Mouse (Mus musculus): ENCODE data around the gene Ankrd50. TPM values are rescaled to one million over a fixed set of nuclear protein-coding genes. Genes with fewer than 3 reads are reported as not detected.

The Ankrd50 gene
- polyA plus RNA-seq, 1 experiment from 2014 or later, result 65.5 TPM

DNA sequence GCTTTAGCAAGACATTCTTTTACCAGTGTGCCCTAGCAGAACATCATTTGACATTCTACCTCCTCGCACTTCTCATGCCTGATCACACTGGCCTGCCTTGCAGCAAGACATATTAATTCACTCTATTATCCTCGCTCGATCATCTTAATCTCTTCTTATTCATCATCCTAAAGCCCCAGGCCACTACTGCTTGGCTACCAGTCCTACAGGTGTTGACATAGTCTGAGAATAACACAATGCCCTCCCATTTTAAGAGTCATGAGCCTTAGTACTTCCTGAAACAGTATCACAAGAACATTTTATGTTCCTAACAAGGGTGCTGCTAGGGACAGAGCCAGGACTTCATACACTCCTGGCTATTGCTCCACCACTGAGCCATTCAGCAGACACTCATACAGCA, 48.0 kb downstream of the Ankrd50 start:
- in situ Hi-C loops (cut with MboI; ENCODE audit: low pct_unique_long_range_greater_than_20kb), result loop anchor here (25.0 kb wide), 1 partner anchor 1974 kb away; no protein-coding TSS in a partner anchor
- TF ChIP-seq CTCF (IDR thresholded peaks at IDR 0.05), result no peak
- DNase-seq (ENCODE audit: low read depth, low spot score) (no peak), ATAC-seq (no peak)
- no peaks in the 10 kb centered on the region for H3K27me3 ChIP-seq
- POLR2A ChIA-PET, result no interaction called here
- CTCF ChIA-PET, result interaction anchor here (0.9 kb wide), 1 partner anchor 25 kb away, joined by 3 read pairs; no protein-coding TSS in a partner anchor

DNA sequence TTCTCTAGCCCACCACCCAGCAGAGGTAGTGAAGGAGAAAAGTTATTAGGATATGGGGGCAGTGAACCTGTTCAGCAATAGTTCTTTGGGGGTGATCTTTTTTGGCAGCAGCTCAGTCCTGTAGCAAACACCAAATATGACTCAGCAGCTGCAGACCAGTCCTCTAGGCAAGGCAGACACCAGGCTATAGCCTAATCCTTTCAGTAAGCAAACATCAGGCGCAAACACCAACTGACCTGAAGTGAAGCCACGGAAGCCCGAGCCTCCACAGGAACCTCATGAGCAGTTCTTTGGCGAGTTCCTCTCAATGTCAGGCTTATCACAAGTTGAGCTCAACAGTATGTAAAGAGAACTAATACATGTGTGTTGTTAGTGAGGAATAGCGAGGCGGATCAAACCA, 48.8 kb downstream of the Ankrd50 start:
- ChIA-PET CTCF (no interaction called here), POLR2A (no interaction called here)
- no peak for TF ChIP-seq CTCF (IDR thresholded peaks at IDR 0.05)
- ATAC-seq, result no peak
- no peak for DNase-seq (ENCODE audit: low read depth, low spot score)
- no peaks in the 10 kb centered on the region for H3K27me3 ChIP-seq
- in situ Hi-C loops (cut with MboI; ENCODE audit: low pct_unique_long_range_greater_than_20kb), result loop anchor here (25.0 kb wide), 1 partner anchor 1974 kb away; no protein-coding TSS in a partner anchor

DNA sequence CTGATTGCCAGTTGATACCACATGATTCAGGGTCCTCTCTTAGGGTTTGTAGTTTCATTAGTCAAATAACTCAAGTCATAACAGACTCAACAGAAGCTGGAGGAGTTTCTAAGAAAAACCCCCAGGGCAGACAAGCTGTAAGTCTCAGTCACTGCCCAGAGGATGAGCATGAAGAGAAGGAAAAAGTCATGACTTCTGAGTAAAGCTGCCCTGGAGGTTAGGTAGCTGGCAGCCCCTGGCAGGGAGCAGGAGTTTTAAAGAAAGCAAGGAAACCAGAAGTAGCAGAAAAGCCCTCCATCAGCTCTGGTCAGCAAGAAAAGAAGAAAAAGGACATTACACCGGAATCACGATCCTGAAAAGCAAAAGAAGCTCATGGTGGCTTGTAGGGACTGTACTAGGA, 50.2 kb downstream of the Ankrd50 start:
- ATAC-seq, result peak; percentile 63
- no peak for TF ChIP-seq CTCF (IDR thresholded peaks at IDR 0.05)
- H3K27me3 ChIP-seq, result no peaks in the 10 kb centered on the region
- in situ Hi-C loops (cut with MboI; ENCODE audit: low pct_unique_long_range_greater_than_20kb), result loop anchor here (25.0 kb wide), 1 partner anchor 1972 kb away; no protein-coding TSS in a partner anchor
- ChIA-PET CTCF (interaction anchor here (0.7 kb wide), 1 partner anchor 19 kb away, joined by 3 read pairs; no protein-coding TSS in a partner anchor), POLR2A (interaction anchor here (0.7 kb wide), 1 partner anchor 40 kb away, joined by 3 read pairs; no protein-coding TSS in a partner anchor)
- DNase-seq (ENCODE audit: low read depth, low spot score), result no peak

DNA sequence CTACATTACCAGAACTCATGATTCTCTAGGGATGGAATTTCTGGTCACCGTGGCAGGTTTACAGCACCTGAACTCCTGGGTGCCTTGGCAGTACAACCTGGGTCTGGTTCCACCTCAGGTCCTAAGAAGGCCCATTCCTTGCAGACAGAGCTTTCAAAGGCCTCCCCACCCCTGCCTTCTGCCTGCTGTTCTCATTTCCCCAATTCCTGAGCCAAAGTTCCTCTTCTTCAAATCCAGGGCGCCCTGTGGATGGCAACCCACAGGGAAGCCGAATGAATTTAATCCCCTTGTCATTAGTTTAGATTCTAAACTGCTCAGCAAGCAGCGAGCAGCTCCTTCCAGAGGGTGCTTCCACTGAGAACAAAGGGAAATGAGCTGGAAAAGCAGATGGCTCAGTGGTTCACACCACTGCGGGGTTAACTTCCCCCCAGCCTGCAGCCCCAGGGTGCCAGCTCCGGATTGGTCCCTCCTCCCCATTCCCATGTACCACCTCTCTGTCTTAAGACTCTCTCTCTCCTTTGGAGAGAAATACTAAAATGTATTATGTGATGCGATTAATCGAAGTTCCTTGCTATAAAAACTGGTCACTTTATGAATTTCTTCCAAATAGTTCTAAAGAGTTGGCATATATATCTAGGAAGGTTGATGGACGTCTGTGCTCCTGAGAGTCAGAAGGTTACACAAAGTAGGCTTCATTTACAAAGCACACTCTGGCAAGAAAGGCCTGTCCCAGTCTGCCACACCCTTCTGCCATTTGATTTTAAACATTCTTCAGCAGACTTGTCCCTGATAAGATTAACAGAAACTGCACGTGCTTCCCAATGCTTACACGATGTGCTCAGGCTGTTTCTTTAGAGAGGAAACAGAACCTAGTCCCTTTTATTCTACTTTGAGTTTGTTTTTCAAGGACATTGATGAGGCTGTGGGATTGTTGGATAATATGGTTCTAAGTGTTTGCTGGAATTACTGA, 50.9 kb downstream of the Ankrd50 start:
- DNase-seq (ENCODE audit: low read depth, low spot score) (no peak), ATAC-seq (no peak)
- ChIA-PET POLR2A (no interaction called here), CTCF (interaction anchor here (1.0 kb wide), 1 partner anchor 9 kb away, joined by 3 read pairs; no protein-coding TSS in a partner anchor)
- in situ Hi-C loops (cut with MboI; ENCODE audit: low pct_unique_long_range_greater_than_20kb), result loop anchor here (25.0 kb wide), 1 partner anchor 1971 kb away; no protein-coding TSS in a partner anchor
- TF ChIP-seq CTCF (IDR thresholded peaks at IDR 0.05), result no peak
- no peaks in the 10 kb centered on the region for H3K27me3 ChIP-seq

DNA sequence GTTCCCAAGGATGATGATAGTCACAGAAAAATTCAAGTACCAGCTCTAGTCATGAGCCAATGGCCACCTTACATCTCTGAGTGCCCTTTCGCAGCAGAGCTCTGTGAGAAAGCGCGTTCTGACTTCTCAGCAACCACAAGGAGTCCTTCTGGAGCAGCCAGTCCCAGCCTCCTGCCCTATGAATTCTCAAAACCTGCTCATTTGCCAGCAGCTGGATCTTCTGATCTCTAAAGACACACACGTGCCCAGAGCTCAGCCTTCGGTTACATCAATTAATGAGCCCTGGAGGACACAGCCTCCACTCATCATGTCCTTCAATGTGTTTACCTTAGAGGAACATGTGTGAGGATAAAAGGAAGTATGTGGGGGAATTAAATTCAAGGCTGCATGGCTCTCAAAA, 53.2 kb downstream of the Ankrd50 start:
- TF ChIP-seq CTCF (IDR thresholded peaks at IDR 0.05), result no peak
- ATAC-seq, result no peak
- no peaks in the 10 kb centered on the region for H3K27me3 ChIP-seq
- CTCF ChIA-PET, result interaction anchor here (1.1 kb wide), 1 partner anchor 9 kb away, joined by 5 read pairs; no protein-coding TSS in a partner anchor
- in situ Hi-C loops (cut with MboI; ENCODE audit: low pct_unique_long_range_greater_than_20kb), result loop anchor here (25.0 kb wide), 1 partner anchor 1969 kb away; no protein-coding TSS in a partner anchor
- DNase-seq (ENCODE audit: low read depth, low spot score), result no peak
- POLR2A ChIA-PET, result no interaction called here

GRCm38 (mm10) chr3:38431042-38431441, 53.6 kb downstream of the Ankrd50 start:
- no peak for TF ChIP-seq CTCF (IDR thresholded peaks at IDR 0.05)
- no peaks in the 10 kb centered on the region for H3K27me3 ChIP-seq
- no peak for ATAC-seq
- no peak for DNase-seq (ENCODE audit: low read depth, low spot score)
- POLR2A ChIA-PET, result no interaction called here
- CTCF ChIA-PET, result interaction anchor here (0.8 to 1.1 kb wide), 3 partner anchors 9 to 149 kb away, joined by 3 to 5 read pairs (median 3); no protein-coding TSS in a partner anchor
- in situ Hi-C loops (cut with MboI; ENCODE audit: low pct_unique_long_range_greater_than_20kb), result loop anchor here (25.0 kb wide), 1 partner anchor 1969 kb away; no protein-coding TSS in a partner anchor

- POLR2A ChIA-PET, result no interaction called here
- H3K27me3 ChIP-seq, result no peaks in the 10 kb centered on the region
- in situ Hi-C loops (cut with MboI; ENCODE audit: low pct_unique_long_range_greater_than_20kb), result loop anchor here (25.0 kb wide), 1 partner anchor 1965 kb away; no protein-coding TSS in a partner anchor
- TF ChIP-seq CTCF (IDR thresholded peaks at IDR 0.05), result no peak
- CTCF ChIA-PET, result interaction anchor here (1.6 kb wide), 1 partner anchor 10 kb away, joined by 5 read pairs; no protein-coding TSS in a partner anchor
- peak; percentile 75 for ATAC-seq
- no peak for DNase-seq (ENCODE audit: low read depth, low spot score)
These were observed 57.4 kb downstream of the Ankrd50 start for GRCm38 (mm10) chr3:38427200-38427599.

DNA sequence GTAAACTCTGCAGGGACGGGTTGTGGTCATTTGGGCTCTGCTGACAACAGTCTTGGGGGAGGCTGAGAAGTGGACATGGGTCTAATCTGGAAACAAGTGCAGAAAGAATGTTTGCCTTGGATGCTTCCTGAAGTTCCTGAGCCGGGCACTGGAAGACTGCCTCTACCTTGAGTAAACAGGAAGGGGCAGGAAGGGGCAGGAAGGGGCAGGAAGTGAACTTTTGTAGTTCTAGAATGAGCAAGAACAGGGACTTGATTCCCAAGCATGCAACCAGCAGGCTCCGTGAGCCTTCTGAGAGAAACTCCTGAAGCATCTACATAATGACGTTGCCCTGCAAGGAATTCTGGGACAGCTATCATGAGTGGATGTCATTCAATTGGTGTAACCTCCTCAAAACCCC, 60.7 kb downstream of the Ankrd50 start:
- ATAC-seq, result no peak
- no peak for DNase-seq (ENCODE audit: low read depth, low spot score)
- TF ChIP-seq CTCF (IDR thresholded peaks at IDR 0.05), result no peak
- POLR2A ChIA-PET, result no interaction called here
- in situ Hi-C loops (cut with MboI; ENCODE audit: low pct_unique_long_range_greater_than_20kb), result no loop called here
- no peaks in the 10 kb centered on the region for H3K27me3 ChIP-seq
- CTCF ChIA-PET, result interaction anchor here (1.3 kb wide), 1 partner anchor 35 kb away, joined by 3 read pairs; no protein-coding TSS in a partner anchor

DNA sequence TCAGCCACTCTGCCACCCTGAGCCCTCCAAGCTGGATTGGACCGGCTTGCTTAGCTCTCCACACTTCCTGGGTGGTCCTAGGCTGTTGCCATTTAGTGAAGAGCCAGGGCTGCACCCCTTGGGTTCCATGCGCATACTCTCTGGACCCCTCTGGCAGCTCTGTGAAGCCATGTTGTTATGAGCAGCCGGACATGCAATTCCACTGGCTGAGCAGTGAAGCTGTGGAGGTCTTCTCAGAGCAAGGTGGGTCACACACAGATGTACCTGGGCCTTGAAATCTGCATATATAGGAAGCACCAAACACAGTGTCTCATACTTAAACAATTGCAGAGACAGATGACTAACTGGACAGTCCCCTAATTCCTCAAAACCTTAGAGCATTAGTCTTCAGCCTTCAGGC, 64.7 kb downstream of the Ankrd50 start:
- no peak for TF ChIP-seq CTCF (IDR thresholded peaks at IDR 0.05)
- in situ Hi-C loops (cut with MboI; ENCODE audit: low pct_unique_long_range_greater_than_20kb), result no loop called here
- CTCF ChIA-PET, result interaction anchor here (1.0 kb wide), 1 partner anchor 25 kb away, joined by 3 read pairs; no protein-coding TSS in a partner anchor
- no peaks in the 10 kb centered on the region for H3K27me3 ChIP-seq
- DNase-seq (ENCODE audit: low read depth, low spot score), result no peak
- POLR2A ChIA-PET, result no interaction called here
- no peak for ATAC-seq

DNA sequence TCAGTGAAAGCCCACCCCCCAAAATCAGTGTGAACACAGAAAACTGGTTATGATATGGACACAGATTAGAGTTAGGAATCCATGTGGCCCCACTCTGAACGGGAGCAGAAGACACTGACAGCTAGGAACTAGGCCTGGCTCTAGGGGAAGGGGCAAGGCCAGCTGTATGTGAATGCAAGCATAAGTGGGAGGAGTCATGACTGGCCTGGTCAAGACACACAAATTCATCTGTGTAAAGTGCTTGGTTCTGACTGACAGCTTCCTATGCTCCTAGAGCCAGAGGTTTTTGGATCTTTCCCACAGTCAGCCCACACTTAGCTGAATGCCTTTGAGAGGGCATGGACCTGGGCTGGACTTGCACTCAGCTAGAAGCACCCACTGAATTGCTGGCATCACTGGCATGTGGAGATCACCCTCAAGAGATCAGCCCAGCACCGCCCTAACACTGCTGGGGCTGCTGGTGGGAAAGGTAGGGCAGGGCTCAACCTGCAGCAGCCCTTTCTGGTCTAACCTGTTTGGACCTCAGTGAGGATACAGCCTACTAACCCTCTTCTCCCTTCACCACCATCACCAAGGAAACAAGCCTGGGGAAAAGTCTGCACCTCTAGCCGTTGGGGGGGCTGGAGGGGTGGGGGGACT, 69.2 kb downstream of the Ankrd50 start:
- CTCF ChIA-PET, result interaction anchor here (0.8 to 1.2 kb wide), 3 partner anchors 9 to 22 kb away, joined by 3 to 4 read pairs (median 4); no protein-coding TSS in a partner anchor
- no peaks in the 10 kb centered on the region for H3K27me3 ChIP-seq
- no peak for TF ChIP-seq CTCF (IDR thresholded peaks at IDR 0.05)
- POLR2A ChIA-PET, result no interaction called here
- in situ Hi-C loops (cut with MboI; ENCODE audit: low pct_unique_long_range_greater_than_20kb), result no loop called here
- DNase-seq (ENCODE audit: low read depth, low spot score) (no peak), ATAC-seq (peak; percentile 20)
